Mouse (Mus musculus) C2C12 (cell line): Measurements from ENCODE around the gene Wwox. TPM values are rescaled to one million over a fixed set of nuclear protein-coding genes. Genes with fewer than 3 reads are reported as not detected.

Source experiments
- H3K27me3 ChIP-seq: one replicate; pipeline ENCODE4 v1.6.1; 2011; ENCODE audit not compliant: control insufficient read depth, insufficient read depth, insufficient read length
- H3K36me3 ChIP-seq: one replicate; pipeline ENCODE4 v1.6.1; 2011; ENCODE audit not compliant: control insufficient read depth, insufficient read depth
- H3K4me3 ChIP-seq: one replicate; pipeline ENCODE4 v1.5.1; 2011; ENCODE audit warnings: mild to moderate bottlenecking, control low read depth; ENCODE audit not compliant: poor library complexity, insufficient read depth, severe bottlenecking
- H3K79me2 ChIP-seq: one replicate; pipeline ENCODE4 v1.6.1; 2011; ENCODE audit not compliant: control insufficient read depth, insufficient read depth
- H3K79me3 ChIP-seq: one replicate; pipeline ENCODE4 v1.6.1; 2011; ENCODE audit warnings: low read depth, control low read depth
- H3ac ChIP-seq: one replicate; pipeline ENCODE3; 2011; ENCODE audit warnings: low read depth; ENCODE audit not compliant: control insufficient read depth, insufficient read length
- CEBPB ChIP-seq: IDR thresholded peaks from one replicate; pipeline ENCODE4 v1.6.1; 2011; ENCODE audit warnings: low read depth, mild to moderate bottlenecking, control low read depth, moderate library complexity
- CTCF ChIP-seq: IDR thresholded peaks from one replicate; pipeline ENCODE4 v1.5.1; 2011; ENCODE audit not compliant: control insufficient read depth, insufficient read depth, insufficient read length
- FOSL1 ChIP-seq: IDR thresholded peaks from one replicate; pipeline ENCODE4 v1.8.0; 2011; ENCODE audit warnings: mild to moderate bottlenecking, low read length; ENCODE audit not compliant: poor library complexity, insufficient read depth, severe bottlenecking
- MAX ChIP-seq: IDR thresholded peaks from one replicate; pipeline ENCODE4 v1.6.1; 2011; ENCODE audit warnings: mild to moderate bottlenecking, control low read depth
- MYOD1 ChIP-seq: IDR thresholded peaks from one replicate; pipeline ENCODE4 v1.6.1; 2011; ENCODE audit warnings: low read depth; ENCODE audit not compliant: control insufficient read depth, insufficient read length
- MYOG ChIP-seq: IDR thresholded peaks from one replicate; pipeline ENCODE4 v1.6.1; 2011; ENCODE audit not compliant: control insufficient read depth, insufficient read length; ENCODE audit errors: extremely low read depth
- USF1 ChIP-seq: IDR thresholded peaks from one replicate; pipeline ENCODE4 v1.6.1; 2011; ENCODE audit warnings: low read depth, mild to moderate bottlenecking, control low read depth, moderate library complexity
- polyA plus RNA-seq: library from polyadenylated mRNA; unstranded; fragments of >200 nt; fragmentation: generic; extraction: Trizol; gene quantifications from one replicate; pipeline ENCODE4 v1.2.1, GENCODE M21; 2012; ENCODE audit warnings: missing spikeins

Gene Wwox
- polyA plus RNA-seq, 1 experiment, result 3.7 TPM

GRCm38 (mm10) chr8:115400013-115400720 is 960.7 kb downstream of the Wwox start:
- no peak overlapping the region for H3ac ChIP-seq

More at GRCm38 (mm10) chr8:115400013-115400720, 960.7 kb downstream of the Wwox start:
- no peaks in the 10 kb centered on the region for H3K36me3 ChIP-seq
- H3K79me2 ChIP-seq, result no peaks in the 10 kb centered on the region
- H3K4me3 ChIP-seq, result no peak overlapping the region
- no peaks in the 10 kb centered on the region for H3K79me3 ChIP-seq
- TF ChIP-seq CEBPB (no peak), USF1 (no peak), MYOG (no peak), CTCF (no peak), MAX (no peak), FOSL1 (no peak), MYOD1 (no peak)
- no peaks in the 10 kb centered on the region for H3K27me3 ChIP-seq

Other genes with a start within 250 kb of the Wwox start
- gene Vat1l, start 234.0 kb upstream of the Wwox start, polyA plus RNA-seq, result not detected
- gene Clec3a, start 21.6 kb upstream of the Wwox start, polyA plus RNA-seq, result not detected